Mouse (Mus musculus) adrenal gland, adult 8-10 months (tissue): Measurements from ENCODE around the gene Slc25a44. TPM values are rescaled to one million over a fixed set of nuclear protein-coding genes. Genes with fewer than 3 reads are reported as not detected.
A peak's percentile ranks its signal among the peaks of the same experiment; 100 is the strongest.
"Not testable (repeated sequence)": the region's sequence is repeated elsewhere in the genome, so short reads cannot be mapped to it uniquely, and the experiment has no call there.

Source experiments
- DNase-seq: peaks from one replicate; pipeline ENCODE4 v3.0.0; 2022
- total RNA-seq, 4 experiments: library from RNA; stranded (reverse); gene quantifications; 2 replicates each; pipeline ENCODE4 v1.2.4; 2022

Slc25a44 gene
- total RNA-seq, 4 experiments from 2014 or later: 44.3 to 50.8 (median 47.0) TPM

GRCm38 (mm10) chr3:88411681-88412080 lies 13.3 kb downstream of the Slc25a44 start:
- peak; percentile 66 for DNase-seq

GRCm38 (mm10) chr3:88410645-88411031 lies 14.3 kb downstream of the Slc25a44 start:
- no peak for DNase-seq

GRCm38 (mm10) chr3:88409741-88410644 lies 14.9 kb downstream of the Slc25a44 start, which contains the start of gene Pmf1:
TSS of gene Pmf1 (minus strand) at chr3:88410331.
- peak; percentile 92 for DNase-seq

GRCm38 (mm10) chr3:88408953-88409352 lies 16.0 kb downstream of the Slc25a44 start:
- DNase-seq: no peak

GRCm38 (mm10) chr3:88407529-88407928 lies 17.4 kb downstream of the Slc25a44 start:
- DNase-seq: no peak

- peak; percentile 61 for DNase-seq
Observed at GRCm38 (mm10) chr3:88407090-88407489, 17.8 kb downstream of the Slc25a44 start.

- DNase-seq: no peak
Observed at GRCm38 (mm10) chr3:88403522-88404230, 21.3 kb downstream of the Slc25a44 start.

GRCm38 (mm10) chr3:88398666-88399065 lies 26.3 kb downstream of the Slc25a44 start:
- no peak for DNase-seq

GRCm38 (mm10) chr3:88395742-88396141 lies 29.2 kb downstream of the Slc25a44 start:
- DNase-seq: no peak

- no peak for DNase-seq
Observed at GRCm38 (mm10) chr3:88395288-88395687, 29.7 kb downstream of the Slc25a44 start.

- no peak for DNase-seq
Observed at GRCm38 (mm10) chr3:88393776-88394375, 31.1 kb downstream of the Slc25a44 start.

GRCm38 (mm10) chr3:88384364-88384763 lies 40.6 kb downstream of the Slc25a44 start, which contains the start of gene Bglap:
TSS of gene Bglap (minus strand) at chr3:88384464.
- DNase-seq: no peak

- DNase-seq: not testable (repeated sequence)
Observed at GRCm38 (mm10) chr3:88382383-88382782, 42.6 kb downstream of the Slc25a44 start.

GRCm38 (mm10) chr3:88381389-88382315 lies 43.3 kb downstream of the Slc25a44 start:
- DNase-seq: not testable (repeated sequence)

GRCm38 (mm10) chr3:88378599-88378998 lies 46.3 kb downstream of the Slc25a44 start, which contains the start of gene Bglap2:
TSS of gene Bglap2 (minus strand) at chr3:88378699.
- DNase-seq: not testable (repeated sequence)

GRCm38 (mm10) chr3:88376644-88377043 lies 48.3 kb downstream of the Slc25a44 start:
- DNase-seq: not testable (repeated sequence)

GRCm38 (mm10) chr3:88375750-88376626 lies 49.0 kb downstream of the Slc25a44 start:
- not testable (repeated sequence) for DNase-seq

GRCm38 (mm10) chr3:88372643-88373042 lies 52.3 kb downstream of the Slc25a44 start, which contains the start of gene Bglap3:
TSS of gene Bglap3 (minus strand) at chr3:88372743.
- not testable (repeated sequence) for DNase-seq

GRCm38 (mm10) chr3:88368511-88368910 lies 56.4 kb downstream of the Slc25a44 start:
- DNase-seq: not testable (repeated sequence)

GRCm38 (mm10) chr3:88367517-88367916 lies 57.4 kb downstream of the Slc25a44 start:
- not testable (repeated sequence) for DNase-seq
